Mouse (Mus musculus) lung, adult 2 months (tissue): ENCODE measurements around the gene Uqcc2.

Experiments
- CTCF ChIP-seq: fragments of 200-500 bp; IDR thresholded peaks from 2 replicates; pipeline ENCODE4 v1.5.1; 2011; ENCODE audit warnings: mild to moderate bottlenecking, low read length, control low read depth; ENCODE audit not compliant: insufficient read depth
- POLR2A ChIP-seq: fragments of 200-500 bp; IDR thresholded peaks from 2 replicates; pipeline ENCODE4 v1.6.1; 2011; ENCODE audit warnings: low read depth, mild to moderate bottlenecking, control low read depth, low read length, borderline replicate concordance; ENCODE audit errors: extremely low read depth

DNA sequence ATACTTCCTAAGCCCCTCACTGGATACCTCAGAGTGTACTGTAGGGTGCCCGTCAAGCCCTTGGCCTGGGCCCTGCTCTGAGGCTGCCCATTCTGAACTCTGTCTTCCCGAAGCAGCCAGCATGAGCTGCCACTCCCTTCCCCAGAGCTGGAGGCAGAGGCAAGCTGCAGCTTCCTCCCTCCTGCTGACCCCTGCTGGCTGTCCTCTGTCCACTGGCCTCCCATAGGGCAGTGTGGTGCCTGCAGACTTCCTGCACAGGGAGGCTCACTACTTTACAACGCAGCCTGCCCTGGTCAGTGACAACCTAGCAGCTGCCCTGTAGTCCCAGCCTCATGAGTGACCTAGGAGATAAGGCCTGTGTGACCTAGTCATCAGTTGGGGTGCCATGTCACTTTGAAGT is 48.0 kb upstream of the Uqcc2 start:
- TF ChIP-seq CTCF: peak; percentile 46; the same call in 1 of the 2 replicates
- no peak for TF ChIP-seq POLR2A
